Mouse (Mus musculus): ENCODE data around the gene Srpr. TPM values are rescaled to one million over a fixed set of nuclear protein-coding genes. Genes with fewer than 3 reads are reported as not detected.

The Srpr gene
- polyA plus RNA-seq, 1 experiment from 2014 or later: 65.8 TPM

DNA sequence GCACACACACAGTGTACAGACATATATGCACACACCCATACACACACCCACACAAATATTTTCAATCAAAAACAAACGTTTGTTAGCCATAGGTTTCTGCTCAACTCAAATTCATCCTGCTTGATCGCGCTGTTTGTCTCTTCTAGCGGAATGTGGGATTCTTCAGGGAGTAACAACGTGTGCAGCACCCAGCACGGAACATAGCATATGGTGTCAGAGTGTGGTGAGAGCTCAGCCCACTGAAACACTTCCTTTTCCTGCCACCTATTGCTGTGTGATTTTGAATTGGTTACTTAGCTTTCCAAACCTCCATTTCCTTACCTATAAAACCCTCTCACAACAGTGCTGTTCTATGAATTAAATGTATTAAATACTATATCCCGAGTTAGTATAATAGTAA is 29.9 kb upstream of the Srpr start:
- H3K27me3 ChIP-seq (replicated peaks): no peaks in the 10 kb centered on the region

GRCm38 (mm10) chr9:35173331-35173730 is 26.6 kb upstream of the Srpr start:
- Histone ChIP-seq H3K4me3 (no peak overlapping the region), H3K9me3 (no peaks in the 10 kb centered on the region), H3K4me2 (no peak overlapping the region), H3K36me3 (replicated peaks) (no peaks in the 10 kb centered on the region; the same call in 1 of the 2 replicates), H3K27me3 (replicated peaks) (no peaks in the 10 kb centered on the region), H3K9ac (no peak overlapping the region), H3K27ac (no peak overlapping the region), H3K4me1 (peaks cover 18% of the 10 kb centered on the region)
- WGBS: 89% methylated on average over 1 of the region's 1 CpGs
- ATAC-seq (replicated peaks): no peak

More for the DNA sequence above, 29.9 kb upstream of the Srpr start:
- Histone ChIP-seq H3K9me3 (no peaks in the 10 kb centered on the region), H3K4me1 (peaks cover 11% of the 10 kb centered on the region), H3K36me3 (replicated peaks) (no peaks in the 10 kb centered on the region; the same call in 1 of the 2 replicates), H3K4me2 (no peak overlapping the region), H3K27ac (no peak overlapping the region), H3K9ac (no peak overlapping the region), H3K4me3 (no peak overlapping the region)
- WGBS: 94% methylated on average over 7 of the region's 7 CpGs
- no peak for ATAC-seq (replicated peaks)

GRCm38 (mm10) chr9:35175251-35176123 is 24.5 kb upstream of the Srpr start, which contains the start of gene Dcps:
Dcps (minus strand) TSS chr9:35176061.
- no peaks in the 10 kb centered on the region for H3K36me3 ChIP-seq (replicated peaks)
- H3K9ac ChIP-seq: peak within 1 kb of the TSS; percentile 59
- H3K9me3 ChIP-seq: no peaks in the 10 kb centered on the region
- H3K27ac ChIP-seq: peak within 1 kb of the TSS; percentile 96
- 0% methylated on average over 38 of the region's 38 CpGs for WGBS
- peak within 1 kb of the TSS; percentile 78 for H3K4me2 ChIP-seq
- peak within 1 kb of the TSS; percentile 68 for H3K4me3 ChIP-seq
- H3K27me3 ChIP-seq (replicated peaks): no peaks in the 10 kb centered on the region
- ATAC-seq (replicated peaks): peak; percentile 98
- H3K4me1 ChIP-seq: peaks cover 18% of the 10 kb centered on the region

- Histone ChIP-seq H3K36me3 (replicated peaks) (no peaks in the 10 kb centered on the region), H3K4me2 (peak overlapping the region; percentile 78), H3K9me3 (no peaks in the 10 kb centered on the region), H3K4me1 (peaks cover 18% of the 10 kb centered on the region), H3K4me3 (peak overlapping the region; percentile 68), H3K9ac (peak overlapping the region; percentile 39; the same call in 1 of the 2 replicates), H3K27me3 (replicated peaks) (no peaks in the 10 kb centered on the region), H3K27ac (peak overlapping the region; percentile 96)
- 46% methylated on average over 14 of the region's 14 CpGs for WGBS
- ATAC-seq (replicated peaks): peak; percentile 44
Measured at GRCm38 (mm10) chr9:35176124-35176659, 23.8 kb upstream of the Srpr start.

DNA sequence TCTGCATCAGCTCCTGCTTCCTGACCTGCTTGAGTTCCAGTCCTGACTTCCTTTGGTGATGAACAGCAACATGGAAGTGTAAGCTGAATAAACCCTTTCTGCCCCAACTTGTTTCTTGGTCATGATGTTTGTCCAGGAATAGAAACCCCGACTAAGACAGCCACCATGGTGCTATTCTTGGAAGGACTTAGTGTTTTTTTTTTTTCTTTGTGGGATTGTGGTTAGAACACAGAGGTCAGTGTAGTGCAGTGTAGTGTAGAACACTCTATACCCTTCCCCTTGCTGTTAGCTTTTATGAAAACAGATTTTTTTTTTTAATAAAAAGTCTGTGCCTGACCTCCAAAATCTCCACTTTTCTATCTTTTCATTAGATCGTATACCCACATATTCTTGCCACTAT is 17.1 kb upstream of the Srpr start:
- H3K4me3 ChIP-seq: no peak overlapping the region
- H3K9ac ChIP-seq: no peak overlapping the region
- 94% methylated on average over 2 of the region's 2 CpGs for WGBS
- no peak overlapping the region for H3K4me2 ChIP-seq
- no peaks in the 10 kb centered on the region for H3K4me1 ChIP-seq
- no peaks in the 10 kb centered on the region for H3K36me3 ChIP-seq (replicated peaks)
- H3K27ac ChIP-seq: no peak overlapping the region
- H3K9me3 ChIP-seq: no peaks in the 10 kb centered on the region
- ATAC-seq (replicated peaks): no peak
- H3K27me3 ChIP-seq (replicated peaks): no peaks in the 10 kb centered on the region

DNA sequence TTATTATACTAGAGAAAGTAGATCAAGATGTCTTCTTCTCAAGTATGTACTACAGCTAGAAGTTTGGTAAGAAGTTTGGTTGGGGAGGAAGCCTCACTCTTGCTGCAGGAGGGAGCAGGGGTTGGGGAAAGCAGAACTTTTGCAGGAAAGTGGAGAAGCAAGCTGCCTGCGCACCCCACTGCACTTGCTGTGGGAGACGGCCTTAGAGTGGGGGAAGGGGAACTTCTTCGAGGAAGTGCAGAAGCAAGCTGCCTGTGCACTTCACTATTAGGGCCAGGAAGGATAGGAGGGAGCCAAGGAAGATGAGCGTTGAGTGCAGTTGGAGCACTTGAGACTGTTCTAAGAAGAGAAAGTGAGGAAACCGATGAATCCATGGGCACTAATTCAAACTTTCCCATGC is 16.6 kb upstream of the Srpr start:
- no peak overlapping the region for H3K9ac ChIP-seq
- H3K27me3 ChIP-seq (replicated peaks): no peaks in the 10 kb centered on the region
- no peak overlapping the region for H3K27ac ChIP-seq
- H3K4me1 ChIP-seq: no peaks in the 10 kb centered on the region
- no peak overlapping the region for H3K4me2 ChIP-seq
- no peaks in the 10 kb centered on the region for H3K36me3 ChIP-seq (replicated peaks)
- no peak overlapping the region for H3K4me3 ChIP-seq
- no peaks in the 10 kb centered on the region for H3K9me3 ChIP-seq
- 73% methylated on average over 5 of the region's 5 CpGs for WGBS
- no peak for ATAC-seq (replicated peaks)

DNA sequence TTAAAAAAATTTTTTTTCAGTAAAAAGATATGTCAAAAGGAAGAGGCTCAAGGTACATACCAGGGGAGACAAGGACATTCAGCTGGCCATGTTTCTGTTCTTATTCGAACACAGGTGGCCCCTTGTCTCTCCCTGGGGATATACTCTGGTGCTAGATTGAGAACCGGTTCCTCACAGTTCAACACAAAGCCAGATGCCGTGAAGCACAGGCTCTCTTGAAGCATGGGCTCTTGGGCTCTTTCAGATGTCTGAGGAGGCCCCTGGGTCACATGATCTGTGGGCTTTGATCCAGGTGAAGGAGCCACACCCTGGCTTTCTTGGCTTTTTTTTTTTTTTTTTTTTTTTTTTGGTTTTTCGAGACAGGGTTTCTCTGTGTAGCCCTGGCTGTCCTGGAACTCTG is 13.5 kb upstream of the Srpr start:
- Histone ChIP-seq H3K9me3 (no peaks in the 10 kb centered on the region), H3K27me3 (replicated peaks) (no peaks in the 10 kb centered on the region), H3K4me1 (no peaks in the 10 kb centered on the region), H3K36me3 (replicated peaks) (no peaks in the 10 kb centered on the region), H3K9ac (no peak overlapping the region), H3K4me2 (no peak overlapping the region), H3K4me3 (no peak overlapping the region), H3K27ac (no peak overlapping the region)
- no peak for ATAC-seq (replicated peaks)
- WGBS: 76% methylated on average over 4 of the region's 4 CpGs

- Histone ChIP-seq H3K36me3 (replicated peaks) (no peaks in the 10 kb centered on the region), H3K27ac (no peak overlapping the region), H3K27me3 (replicated peaks) (no peaks in the 10 kb centered on the region), H3K9me3 (no peaks in the 10 kb centered on the region), H3K4me3 (no peak overlapping the region), H3K4me1 (no peaks in the 10 kb centered on the region), H3K9ac (no peak overlapping the region), H3K4me2 (no peak overlapping the region)
- ATAC-seq (replicated peaks): no peak
- WGBS: 88% methylated on average over 10 of the region's 10 CpGs
Measured at GRCm38 (mm10) chr9:35187351-35187903, 12.5 kb upstream of the Srpr start.

- Histone ChIP-seq H3K27ac (no peak overlapping the region), H3K4me1 (no peaks in the 10 kb centered on the region), H3K4me2 (no peak overlapping the region), H3K27me3 (replicated peaks) (no peaks in the 10 kb centered on the region), H3K9ac (no peak overlapping the region), H3K4me3 (no peak overlapping the region), H3K9me3 (no peaks in the 10 kb centered on the region), H3K36me3 (replicated peaks) (no peaks in the 10 kb centered on the region)
- 71% methylated on average over 22 of the region's 22 CpGs for WGBS
- ATAC-seq (replicated peaks): peak; percentile 38; the same call in 1 of the 2 replicates
Measured at GRCm38 (mm10) chr9:35188700-35189099, 11.3 kb upstream of the Srpr start.

DNA sequence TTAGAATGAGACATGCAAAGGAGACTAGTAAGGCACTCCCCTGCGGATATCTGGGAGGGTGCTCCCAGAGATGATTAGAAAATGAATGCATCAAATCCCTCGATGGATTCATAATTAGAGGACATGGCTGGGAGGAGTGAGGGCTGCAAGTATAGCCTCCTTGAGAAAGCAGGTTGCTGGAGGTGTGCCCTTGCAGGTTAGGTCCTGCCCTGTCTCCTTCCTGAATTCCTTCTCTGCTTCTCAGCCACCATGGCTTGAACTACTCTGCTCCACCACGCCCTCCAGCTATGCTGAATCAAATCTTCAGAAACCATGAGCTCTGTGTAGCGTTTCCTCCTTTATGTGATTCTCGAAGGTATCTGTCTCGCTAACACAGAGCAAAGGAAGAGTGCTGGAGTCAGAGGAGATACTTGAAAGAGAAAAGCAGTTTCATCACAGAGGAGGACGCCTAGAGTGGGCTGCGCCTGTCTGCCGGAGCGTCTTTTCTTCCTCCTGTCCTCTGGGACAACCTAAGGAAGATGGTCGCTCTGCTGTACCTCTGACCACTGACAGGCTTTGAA is 6.9 kb upstream of the Srpr start:
- Histone ChIP-seq H3K27ac (0 out of 2 replicates have a peak overlapping the region, but pooled peaks have one; percentile 9), H3K36me3 (replicated peaks) (no peaks in the 10 kb centered on the region), H3K9ac (no peak overlapping the region), H3K4me1 (no peaks in the 10 kb centered on the region), H3K4me2 (no peak overlapping the region), H3K4me3 (no peak overlapping the region), H3K9me3 (no peaks in the 10 kb centered on the region), H3K27me3 (replicated peaks) (no peaks in the 10 kb centered on the region)
- peak; percentile 24; the same call in 1 of the 2 replicates for ATAC-seq (replicated peaks)
- WGBS: 68% methylated on average over 11 of the region's 11 CpGs

DNA sequence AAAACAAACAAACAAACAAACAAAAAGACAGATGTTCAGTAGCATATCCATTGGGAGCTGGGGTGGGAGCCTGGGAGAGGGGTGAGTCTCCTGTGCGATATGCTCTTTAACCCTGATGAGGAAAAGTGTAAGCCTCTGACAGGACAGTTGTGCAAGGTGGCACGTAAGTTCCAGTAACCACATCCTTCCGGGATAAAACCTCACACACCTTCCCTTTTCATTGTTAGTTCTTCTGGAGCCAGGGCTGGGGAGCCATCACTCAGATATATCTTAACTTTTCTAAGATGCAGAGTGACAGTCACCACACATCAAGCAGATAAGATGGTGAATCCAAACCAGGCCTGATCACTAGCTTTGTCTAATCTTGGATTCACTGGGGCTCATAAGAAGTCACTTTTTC is 5.9 kb upstream of the Srpr start:
- 96% methylated on average over 3 of the region's 3 CpGs for WGBS
- Histone ChIP-seq H3K9me3 (no peaks in the 10 kb centered on the region), H3K36me3 (replicated peaks) (no peaks in the 10 kb centered on the region), H3K4me1 (no peaks in the 10 kb centered on the region), H3K27me3 (replicated peaks) (no peaks in the 10 kb centered on the region), H3K4me3 (no peak overlapping the region), H3K9ac (no peak overlapping the region), H3K4me2 (no peak overlapping the region), H3K27ac (no peak overlapping the region)
- ATAC-seq (replicated peaks): no peak

GRCm38 (mm10) chr9:35197625-35198024 is 2.4 kb upstream of the Srpr start:
- Histone ChIP-seq H3K4me2 (no peak overlapping the region), H3K9ac (no peak overlapping the region), H3K4me1 (peaks cover 10% of the 10 kb centered on the region), H3K36me3 (replicated peaks) (no peaks in the 10 kb centered on the region), H3K9me3 (no peaks in the 10 kb centered on the region), H3K4me3 (no peak overlapping the region), H3K27ac (no peak overlapping the region), H3K27me3 (replicated peaks) (no peaks in the 10 kb centered on the region)
- no peak for ATAC-seq (replicated peaks)
- WGBS: 88% methylated on average over 3 of the region's 3 CpGs
